Mouse (Mus musculus) cerebellum, adult 8-10 months (tissue): ENCODE data around the gene Ptgfrn.

Experiments
- DNase-seq: peaks from one replicate; pipeline ENCODE4 v3.0.0; 2022

Gene Ptgfrn

GRCm38 (mm10) chr3:101078344-101078743 lies 31.7 kb downstream of the Ptgfrn start:
- DNase-seq = no peak

GRCm38 (mm10) chr3:101077710-101078100 lies 32.4 kb downstream of the Ptgfrn start:
- DNase-seq = no peak

GRCm38 (mm10) chr3:101076966-101077709 lies 32.9 kb downstream of the Ptgfrn start:
- DNase-seq = no peak

GRCm38 (mm10) chr3:101075866-101076265 lies 34.2 kb downstream of the Ptgfrn start:
- no peak for DNase-seq

- DNase-seq = no peak
These were observed 36.7 kb downstream of the Ptgfrn start for GRCm38 (mm10) chr3:101073384-101073783.

GRCm38 (mm10) chr3:101072506-101073215 lies 37.4 kb downstream of the Ptgfrn start:
- no peak for DNase-seq

- DNase-seq = no peak
These were observed 38.5 kb downstream of the Ptgfrn start for GRCm38 (mm10) chr3:101071576-101071975.

- DNase-seq = no peak
These were observed 39.3 kb downstream of the Ptgfrn start for GRCm38 (mm10) chr3:101070796-101071235.

- no peak for DNase-seq
These were observed 39.8 kb downstream of the Ptgfrn start for GRCm38 (mm10) chr3:101070230-101070795.

GRCm38 (mm10) chr3:101068701-101069100 lies 41.4 kb downstream of the Ptgfrn start:
- no peak for DNase-seq

GRCm38 (mm10) chr3:101066175-101066574 lies 43.9 kb downstream of the Ptgfrn start:
- no peak for DNase-seq

GRCm38 (mm10) chr3:101061865-101062585 lies 48.1 kb downstream of the Ptgfrn start:
- DNase-seq = no peak

GRCm38 (mm10) chr3:101059214-101059613 lies 50.9 kb downstream of the Ptgfrn start:
- DNase-seq = no peak

- DNase-seq = no peak
These were observed 51.9 kb downstream of the Ptgfrn start for GRCm38 (mm10) chr3:101058203-101058602.

GRCm38 (mm10) chr3:101055216-101055615 lies 54.9 kb downstream of the Ptgfrn start:
- DNase-seq = no peak

GRCm38 (mm10) chr3:101051601-101052000 lies 58.5 kb downstream of the Ptgfrn start:
- no peak for DNase-seq

- no peak for DNase-seq
These were observed 60.1 kb downstream of the Ptgfrn start for GRCm38 (mm10) chr3:101049997-101050396.

GRCm38 (mm10) chr3:101048781-101049180 lies 61.3 kb downstream of the Ptgfrn start:
- DNase-seq = no peak

- no peak for DNase-seq
These were observed 62.3 kb downstream of the Ptgfrn start for GRCm38 (mm10) chr3:101047586-101048275.

- no peak for DNase-seq
These were observed 64.6 kb downstream of the Ptgfrn start for GRCm38 (mm10) chr3:101045431-101045830.

GRCm38 (mm10) chr3:101044686-101045085 lies 65.4 kb downstream of the Ptgfrn start:
- no peak for DNase-seq

GRCm38 (mm10) chr3:101041997-101042396 lies 68.1 kb downstream of the Ptgfrn start:
- DNase-seq = no peak
